ENCODE assay signal across 14 mouse cellular contexts in the genomic region with DNA sequence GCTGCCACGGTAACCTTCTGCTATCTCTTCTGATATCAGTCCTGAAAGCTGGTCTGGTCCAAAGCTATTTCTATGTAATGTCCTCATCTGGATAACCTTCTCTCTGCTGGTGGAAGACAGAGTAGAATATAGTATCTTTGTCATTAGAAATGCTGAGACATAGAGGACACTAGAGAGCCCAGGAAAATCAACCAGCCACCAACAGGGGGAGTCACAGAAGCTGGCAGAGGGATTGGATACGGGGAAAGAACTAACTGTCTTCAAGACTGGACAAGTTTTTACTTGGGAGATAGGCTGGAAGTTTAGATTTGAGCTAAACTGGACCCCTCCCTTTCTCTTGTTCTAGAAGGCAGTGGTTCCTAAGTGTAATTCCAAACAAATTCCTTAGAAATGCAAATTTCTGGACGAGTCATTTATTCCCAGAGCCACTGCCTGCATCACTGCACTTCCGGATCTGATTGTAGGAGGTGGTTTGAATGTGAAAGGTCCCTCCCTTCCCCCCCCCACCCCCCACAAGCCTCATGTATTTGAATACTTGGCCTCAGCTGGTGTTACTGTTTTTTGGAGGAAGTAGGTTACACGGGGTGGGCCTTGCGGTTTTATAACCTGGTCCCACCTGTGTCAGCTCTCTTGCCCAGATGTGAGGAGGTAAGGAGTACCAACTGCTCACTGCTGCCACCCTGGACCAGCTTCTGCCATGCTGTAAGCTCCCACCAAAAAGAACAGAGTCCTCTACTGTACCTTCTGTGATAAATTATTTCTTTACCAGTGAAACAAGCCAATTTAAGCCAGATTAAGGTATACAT. TPM values are rescaled to one million over a fixed set of nuclear protein-coding genes. Genes with fewer than 3 reads are reported as not detected.
DNase-seq lines count a peak whose midpoint lies in the region; ATAC-seq lines count a peak whose summit lies in the region.
"Had no signal": no experiment of that assay in that cellular context is flagged by ENCODE, and none has a peak within 500 bp of the region (broad histone marks: within the 10 kb centered on the region; RNA-seq: fewer than 3 reads in every experiment).

No protein-coding gene starts in this region.

- H3K9ac ChIP-seq in kidney, embryonic 14.5 days (ENCODE audit: low read depth, low read length), result no peak overlapping the region
- no peak overlapping the region for H3K9ac ChIP-seq in hindbrain, embryonic 13.5 days
- H3K9ac ChIP-seq: limb, embryonic 13.5 days; neural tube, embryonic 13.5 days had no signal

- DNase-seq in adrenal gland, postnatal 10 days, result peak; percentile 52
- DNase-seq in adrenal gland, postnatal 4 days (ENCODE audit: low spot score in 2 of 2), result no peak
- peak; percentile 28 for DNase-seq in kidney, adult 9 months
- peak; percentile 76 for DNase-seq in A20 (ENCODE audit: low read depth, low spot score)
- DNase-seq in kidney, postnatal 4 days, result peak; percentile 49 to 58
- DNase-seq in MN1 (ENCODE audit: low spot score), result no peak
- DNase-seq: cerebellum, postnatal 36 days had no signal

- H3K27me3 ChIP-seq in kidney, embryonic 14.5 days (ENCODE audit: control insufficient read depth, insufficient read depth, low read length), result no peaks in the 10 kb centered on the region
- H3K27me3 ChIP-seq in hindbrain, embryonic 13.5 days, result peaks cover 6% of the 10 kb centered on the region; the same call in 1 of the 2 replicates
- H3K27me3 ChIP-seq: neural tube, embryonic 13.5 days had no signal

- H3K9me3 ChIP-seq in kidney, embryonic 14.5 days (ENCODE audit: control insufficient read depth, low read length), result no peaks in the 10 kb centered on the region
- H3K9me3 ChIP-seq in hindbrain, embryonic 13.5 days, result no peaks in the 10 kb centered on the region
- H3K9me3 ChIP-seq: limb, embryonic 13.5 days; neural tube, embryonic 13.5 days had no signal

- no peak overlapping the region for H3K4me3 ChIP-seq in kidney, embryonic 14.5 days (ENCODE audit: low read length)
- H3K4me3 ChIP-seq in hindbrain, embryonic 13.5 days, result no peak overlapping the region
- H3K4me3 ChIP-seq: limb, embryonic 13.5 days; neural tube, embryonic 13.5 days had no signal

- H3K27ac ChIP-seq in kidney, embryonic 14.5 days (ENCODE audit: low read depth, low read length), result no peak overlapping the region
- H3K27ac ChIP-seq in hindbrain, embryonic 13.5 days, result no peak overlapping the region
- H3K27ac ChIP-seq: limb, embryonic 13.5 days; neural tube, embryonic 13.5 days had no signal

- no peak overlapping the region for H3K4me2 ChIP-seq in kidney, embryonic 14.5 days (replicated peaks; ENCODE audit: low read depth, low read length)
- no peak overlapping the region for H3K4me2 ChIP-seq in hindbrain, embryonic 13.5 days
- H3K4me2 ChIP-seq: limb, embryonic 13.5 days; neural tube, embryonic 13.5 days had no signal

- H3K4me1 ChIP-seq in kidney, embryonic 14.5 days (ENCODE audit: control insufficient read depth, insufficient read depth, low read length), result peaks cover 6% of the 10 kb centered on the region; the same call in 1 of the 2 replicates
- H3K4me1 ChIP-seq in hindbrain, embryonic 13.5 days (replicated peaks), result peaks cover 9% of the 10 kb centered on the region

- ATAC-seq in kidney, embryonic 14.5 days (ENCODE audit: low FRiP score, low TSS enrichment), result no peak
- no peak for ATAC-seq in hindbrain, embryonic 13.5 days (ENCODE audit: low FRiP score)
- ATAC-seq: activated CD4-positive, CD25-positive, alpha-beta regulatory T cell, adult 4 months; forebrain, embryonic 14.5 days had no signal

- 44% methylated on average over 6 of the region's 6 CpGs for WGBS in kidney, embryonic 14.5 days
- 50% methylated on average over 6 of the region's 6 CpGs for WGBS in hindbrain, embryonic 13.5 days

- no peaks in the 10 kb centered on the region for H3K36me3 ChIP-seq in kidney, embryonic 14.5 days (ENCODE audit: control insufficient read depth, insufficient read depth, low read length)
- no peaks in the 10 kb centered on the region for H3K36me3 ChIP-seq in hindbrain, embryonic 13.5 days
- H3K36me3 ChIP-seq: limb, embryonic 13.5 days; neural tube, embryonic 13.5 days had no signal

RNA-seq across cellular contexts. Expression of a gene that starts 2.9 kb away (rescaled TPM):
- total RNA-seq in adrenal gland, postnatal 10 days (2021), result 1 to 10 TPM; 3.7 to 8.1 TPM
- 1 to 10 TPM; 2.8 to 7.3 TPM for total RNA-seq in adrenal gland, postnatal 4 days (2021)
- 1.6 and 1.7 TPM in 2 replicates for polyA plus RNA-seq in kidney, embryonic 14.5 days (2014; fragmentation: Nextera tagmentation; extraction: Ambion mirVana)
- polyA plus RNA-seq in hindbrain, embryonic 13.5 days (2015; fragmentation: Nextera tagmentation; extraction: Ambion mirVana), result 3.4 and 4.0 TPM in 2 replicates
- total RNA-seq: megakaryocyte, adult 5-6 weeks had no signal

RNA-seq across cellular contexts. Expression of a gene that starts 22.1 kb away (rescaled TPM):
- total RNA-seq in adrenal gland, postnatal 10 days (2021), result not detected
- not detected for total RNA-seq in adrenal gland, postnatal 4 days (2021)
- polyA plus RNA-seq in kidney, embryonic 14.5 days (2014; fragmentation: Nextera tagmentation; extraction: Ambion mirVana), result not detected in 2 replicates
- 1.4 and 1.7 TPM in 2 replicates for polyA plus RNA-seq in hindbrain, embryonic 13.5 days (2015; fragmentation: Nextera tagmentation; extraction: Ambion mirVana)
- total RNA-seq: megakaryocyte, adult 5-6 weeks had no signal
- polyA plus RNA-seq: activated CD4-positive, CD25-positive, alpha-beta regulatory T cell, adult 4 months; forebrain, embryonic 14.5 days had no signal

Comparison
In these comparisons a context has a peak if more than half of its experiments do, and no peak if none do; other contexts are left out.
1. DNase-seq: peak in adrenal gland, postnatal 10 days (single experiment), kidney, adult 9 months (single experiment), A20 (single experiment) and kidney, postnatal 4 days (2 of 2); none in adrenal gland, postnatal 4 days (0 of 2) and MN1 (single experiment).